Mouse (Mus musculus) ES-E14 (cell line): ENCODE measurements around the gene Myo15b. TPM values are rescaled to one million over a fixed set of nuclear protein-coding genes. Genes with fewer than 3 reads are reported as not detected.
A peak's percentile ranks its signal among the peaks of the same experiment; 100 is the strongest.

Source experiments
- DNase-seq: peaks from one replicate; pipeline ENCODE4 v3.0.0-alpha.2; 2013; ENCODE audit warnings: low read depth, low spot score
- H3K27ac ChIP-seq: 2 replicates; pipeline ENCODE4 v1.5.1; 2012; ENCODE audit warnings: low read depth, mild to moderate bottlenecking, low read length, moderate library complexity, mixed read lengths; ENCODE audit not compliant: poor library complexity, insufficient read depth, severe bottlenecking
- H3K36me3 ChIP-seq: 2 replicates; pipeline ENCODE4 v1.6.1; 2012; ENCODE audit warnings: mild to moderate bottlenecking, low read length, moderate library complexity, mixed read lengths; ENCODE audit not compliant: control insufficient read depth, poor library complexity, insufficient read depth, severe bottlenecking
- H3K4me1 ChIP-seq, 2 experiments: fragments of 150-350 bp in 1 of 2; sonication (generic) in 1 of 2; 2 replicates each; pipeline ENCODE4 v1.6.1; 2012; ENCODE audit warnings: low read length in 2 of 2, mild to moderate bottlenecking in 1 of 2, mixed read lengths in 1 of 2; ENCODE audit not compliant: control insufficient read depth in 2 of 2, insufficient read depth in 2 of 2, poor library complexity in 1 of 2
- H3K4me3 ChIP-seq, 2 experiments: fragments of 150-350 bp in 1 of 2; sonication (generic) in 1 of 2; 2 replicates each; pipeline ENCODE4 v1.5.1; 2012; ENCODE audit warnings: low read length in 2 of 2, low read depth in 1 of 2, mild to moderate bottlenecking in 1 of 2, mixed read lengths in 1 of 2; ENCODE audit not compliant: insufficient read depth in 1 of 2, poor library complexity in 1 of 2, severe bottlenecking in 1 of 2
- H3K9ac ChIP-seq: 2 replicates; pipeline ENCODE4 v1.6.1; 2012; ENCODE audit warnings: low read depth, mild to moderate bottlenecking, low read length, mixed read lengths; ENCODE audit not compliant: poor library complexity, insufficient read depth, severe bottlenecking
- H3K9me3 ChIP-seq: fragments of 150-350 bp; sonication (generic); 2 replicates; pipeline ENCODE4 v1.6.1; 2012; ENCODE audit warnings: low read depth, mild to moderate bottlenecking, low read length; ENCODE audit not compliant: control insufficient read depth, insufficient read depth
- CHD2 ChIP-seq: IDR thresholded peaks from 2 replicates; pipeline ENCODE4 v1.6.1; 2014; ENCODE audit warnings: mild to moderate bottlenecking, low read depth, low read length, inconsistent platforms
- HCFC1 ChIP-seq: IDR thresholded peaks from 2 replicates; pipeline ENCODE4 v1.6.1; 2012; ENCODE audit warnings: low read length, inconsistent platforms, borderline replicate concordance; ENCODE audit not compliant: insufficient read depth
- MAFK ChIP-seq: IDR thresholded peaks from 2 replicates; pipeline ENCODE4 v1.6.1; 2014; ENCODE audit warnings: mild to moderate bottlenecking, low read depth, low read length, inconsistent platforms; ENCODE audit not compliant: insufficient read depth
- ZC3H11A ChIP-seq: IDR thresholded peaks from 2 replicates; pipeline ENCODE4 v1.6.1; 2012; ENCODE audit warnings: low read depth, mild to moderate bottlenecking, inconsistent platforms, low read length, borderline replicate concordance
- ZNF384 ChIP-seq: IDR thresholded peaks from 2 replicates; pipeline ENCODE4 v1.6.1; 2012; ENCODE audit warnings: low read depth, low read length, inconsistent platforms
- in situ Hi-C, 2 experiments: fragments of 600-800 bp; cut with MboI; formaldehyde crosslinking; loops; one replicate each; pipeline ENCODE4 v1.15.1; 2025; ENCODE audit warnings: low sequenced_read_pairs in 2 of 2, inconsistent platforms in 1 of 2; ENCODE audit not compliant: unreplicated experiment in 2 of 2
- total RNA-seq: library from RNA; depleted of rRNA; stranded (reverse); fragments of 300-350 nt; gene quantifications from 2 replicates; pipeline ENCODE4 v1.2.3, GENCODE M21; 2012

Gene Myo15b
- total RNA-seq, 1 experiment = 4.6 TPM

- in situ Hi-C loops = no loop called here
- Histone ChIP-seq H3K9me3 (no peaks in the 10 kb centered on the region), H3K4me1 (peaks cover 0 to 18% of the 10 kb centered on the region in 2 experiments; a peak in 2 of 4 replicates), H3K9ac (no peak overlapping the region), H3K36me3 (no peaks in the 10 kb centered on the region; the same call in 1 of the 2 replicates), H3K4me3 (no peak overlapping the region), H3K27ac (no peak overlapping the region; the same call in 1 of the 2 replicates)
- no peak for DNase-seq
- TF ChIP-seq ZC3H11A (no peak), CHD2 (no peak), ZNF384 (no peak), HCFC1 (no peak)
Observed at GRCm38 (mm10) chr11:115904231-115904955, 46.2 kb downstream of the Myo15b start.

- H3K4me1 ChIP-seq = peaks cover 0 to 13% of the 10 kb centered on the region in 2 experiments; a peak in 2 of 4 replicates
- H3K4me3 ChIP-seq = no peak overlapping the region
- H3K9me3 ChIP-seq = no peaks in the 10 kb centered on the region
- no peak for TF ChIP-seq ZNF384
- no peak for TF ChIP-seq HCFC1
- TF ChIP-seq CHD2 = no peak
- TF ChIP-seq ZC3H11A = no peak
- TF ChIP-seq MAFK = no peak
- no peaks in the 10 kb centered on the region; the same call in 1 of the 2 replicates for H3K36me3 ChIP-seq
- no peak for DNase-seq
- in situ Hi-C loops = no loop called here
- peak overlapping the region; percentile 5; the same call in 1 of the 2 replicates for H3K27ac ChIP-seq
- no peak overlapping the region for H3K9ac ChIP-seq
Observed at GRCm38 (mm10) chr11:115904956-115905790, 47.0 kb downstream of the Myo15b start.

DNA sequence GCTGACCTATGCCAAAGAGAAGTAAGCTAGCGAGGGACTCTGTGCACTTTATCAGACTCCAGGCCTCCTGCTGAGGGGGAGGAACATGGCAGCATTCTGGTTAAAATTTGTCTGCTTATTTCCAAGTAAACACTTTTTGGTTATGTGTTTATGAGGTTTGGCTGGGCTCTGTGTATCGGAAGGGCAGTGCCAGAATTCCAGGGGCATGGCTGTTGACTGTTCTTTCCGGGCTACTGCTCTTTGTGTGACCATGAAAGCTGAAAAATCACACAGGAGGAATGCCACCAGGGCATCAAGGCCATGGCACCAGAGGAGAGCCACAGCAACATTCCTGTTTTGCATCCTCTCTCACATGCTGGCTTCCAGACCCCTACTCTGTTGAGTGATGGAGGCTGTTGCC lies 47.9 kb downstream of the Myo15b start:
- Histone ChIP-seq H3K27ac (no peak overlapping the region), H3K9ac (no peak overlapping the region), H3K9me3 (no peaks in the 10 kb centered on the region), H3K36me3 (no peaks in the 10 kb centered on the region; the same call in 1 of the 2 replicates), H3K4me1 (peaks cover 0 to 13% of the 10 kb centered on the region in 2 experiments; a peak in 2 of 4 replicates), H3K4me3 (no peak overlapping the region)
- TF ChIP-seq MAFK (no peak), ZC3H11A (no peak), CHD2 (no peak), HCFC1 (no peak), ZNF384 (no peak)
- in situ Hi-C loops = no loop called here
- no peak for DNase-seq

DNA sequence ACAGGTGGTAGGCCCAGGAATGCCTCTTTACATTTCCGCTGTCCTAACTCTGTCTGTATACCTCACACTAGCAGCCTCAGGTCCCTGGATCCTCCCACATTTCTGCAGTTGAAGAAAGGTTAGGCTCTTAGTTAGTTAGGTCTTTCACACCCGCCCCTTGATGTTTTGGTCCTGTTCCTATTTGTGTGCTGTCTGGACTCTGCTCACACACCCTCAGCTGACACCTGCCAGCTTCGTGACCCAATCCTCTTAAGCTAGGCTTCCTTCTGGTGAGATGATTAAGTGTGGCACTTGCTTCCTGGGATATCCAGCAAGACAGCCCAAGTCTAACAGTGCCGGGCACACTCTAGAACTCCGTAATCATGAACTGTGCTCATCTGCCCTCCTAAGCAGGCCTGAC lies 48.3 kb downstream of the Myo15b start:
- Histone ChIP-seq H3K9ac (no peak overlapping the region), H3K4me1 (peaks cover 0 to 13% of the 10 kb centered on the region in 2 experiments; a peak in 2 of 4 replicates), H3K36me3 (no peaks in the 10 kb centered on the region; the same call in 1 of the 2 replicates), H3K27ac (no peak overlapping the region), H3K4me3 (no peak overlapping the region), H3K9me3 (no peaks in the 10 kb centered on the region)
- in situ Hi-C loops = no loop called here
- TF ChIP-seq HCFC1 (no peak), ZNF384 (no peak), ZC3H11A (no peak), MAFK (no peak), CHD2 (no peak)
- no peak for DNase-seq
